Mouse (Mus musculus) heart, postnatal 0 days (tissue): ENCODE measurements around the gene B3gnt2. TPM values are rescaled to one million over a fixed set of nuclear protein-coding genes. Genes with fewer than 3 reads are reported as not detected.

ENCODE experiments used
- ATAC-seq: fragments of 200-750 bp; cut with Nextera tagmentation; 2 replicates; pipeline ENCODE4 v1.8.0; 2017; ENCODE audit warnings: low read depth, moderate number of reproducible peaks, moderate library complexity; ENCODE audit not compliant: insufficient read depth
- DNase-seq: peaks from one replicate; pipeline ENCODE4 v3.0.0-alpha.2; 2016; ENCODE audit warnings: low spot score
- H3K27ac ChIP-seq: fragments of 300-500 bp; sonication (generic); 2 replicates; pipeline ENCODE4 v1.5.1; 2014; ENCODE audit warnings: low read depth, mild to moderate bottlenecking
- H3K27me3 ChIP-seq: fragments of 300-500 bp; sonication (generic); 2 replicates; pipeline ENCODE4 v1.6.1; 2014; ENCODE audit warnings: low read length, mixed read lengths; ENCODE audit not compliant: control insufficient read depth, insufficient read depth
- H3K36me3 ChIP-seq: fragments of 300-500 bp; sonication (generic); replicated peaks from 2 replicates; pipeline ENCODE4 v1.6.1; 2014; ENCODE audit warnings: low read length, mixed read lengths; ENCODE audit not compliant: control insufficient read depth, insufficient read depth
- H3K4me1 ChIP-seq: fragments of 300-500 bp; sonication (generic); 2 replicates; pipeline ENCODE4 v1.6.1; 2014; ENCODE audit warnings: antibody characterized with exemption; ENCODE audit not compliant: control insufficient read depth, insufficient read depth
- H3K4me2 ChIP-seq: fragments of 300-500 bp; sonication (generic); 2 replicates; pipeline ENCODE4 v1.6.1; 2014; ENCODE audit warnings: low read depth, mild to moderate bottlenecking, low read length, moderate library complexity
- H3K4me3 ChIP-seq: fragments of 300-500 bp; sonication (generic); 2 replicates; pipeline ENCODE4 v1.5.1; 2014; ENCODE audit warnings: low read depth, low read length
- H3K9ac ChIP-seq: fragments of 300-500 bp; sonication (generic); replicated peaks from 2 replicates; pipeline ENCODE4 v1.6.1; 2014; ENCODE audit warnings: low read depth, low read length, mixed read lengths
- H3K9me3 ChIP-seq: fragments of 300-500 bp; sonication (generic); replicated peaks from 2 replicates; pipeline ENCODE4 v1.6.1; 2016; ENCODE audit warnings: low read length; ENCODE audit not compliant: control insufficient read depth
- CTCF ChIP-seq: IDR thresholded peaks from 2 replicates; pipeline ENCODE4 v1.5.1; 2016; ENCODE audit warnings: antibody characterized with exemption, control low read depth, low read depth
- EP300 ChIP-seq: IDR thresholded peaks from 2 replicates; pipeline ENCODE4 v1.6.1; 2016; ENCODE audit warnings: antibody characterized with exemption, low read depth
- WGBS: fragments of 180-500 bp; shearing (Covaris S2); extraction: QIAGEN DNeasy Blood & Tissue Kit; methylation state at CpG from one replicate; pipeline ENCODE4 v1.1.7; 2014; 5-methylcytosine and 5-hydroxymethylcytosine counted together
- polyA plus RNA-seq: library from polyadenylated mRNA; unstranded; fragments of >200 nt; fragmentation: Nextera tagmentation; extraction: Ambion mirVana; gene quantifications from 2 replicates; pipeline ENCODE4 v1.2.1, GENCODE M21; 2015
- total RNA-seq: library from RNA; depleted of rRNA; stranded (reverse); fragments of >200 nt; gene quantifications from 2 replicates; pipeline ENCODE4 v1.2.3, GENCODE M21; 2014; ENCODE audit warnings: low replicate concordance

B3gnt2 gene
- total and polyA plus RNA-seq, 2 experiments from 2014 or later, result 5.9 to 22.6 TPM

DNA sequence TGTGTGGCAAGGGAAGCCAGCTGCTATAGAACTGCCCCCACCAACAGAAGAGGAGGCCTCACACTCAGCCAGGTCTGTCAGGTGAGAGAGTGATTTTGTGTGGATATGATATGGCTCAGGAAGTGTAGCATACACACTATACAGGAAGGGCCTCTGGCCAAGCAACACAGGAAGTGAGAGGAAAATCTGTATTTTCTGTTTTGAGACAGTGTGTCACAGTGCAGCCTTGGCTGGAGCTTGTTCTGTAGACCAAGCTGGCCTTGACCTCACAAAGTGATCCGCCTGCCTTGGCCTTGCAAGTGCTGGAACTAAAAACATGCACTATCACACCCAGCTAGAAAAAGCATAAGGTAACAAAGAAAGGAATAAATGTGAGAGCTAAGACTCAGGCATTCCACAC, 105.6 kb downstream of the B3gnt2 start:
- TF ChIP-seq EP300 (no peak), CTCF (no peak)
- Histone ChIP-seq H3K36me3 (no peaks in the 10 kb centered on the region), H3K27ac (no peak overlapping the region), H3K4me3 (no peak overlapping the region), H3K9me3 (no peaks in the 10 kb centered on the region), H3K9ac (no peak overlapping the region), H3K27me3 (no peaks in the 10 kb centered on the region), H3K4me2 (no peak overlapping the region), H3K4me1 (no peaks in the 10 kb centered on the region)
- 69% methylated on average over 1 of the region's 1 CpGs for WGBS
- ATAC-seq (no peak), DNase-seq (no peak)

DNA sequence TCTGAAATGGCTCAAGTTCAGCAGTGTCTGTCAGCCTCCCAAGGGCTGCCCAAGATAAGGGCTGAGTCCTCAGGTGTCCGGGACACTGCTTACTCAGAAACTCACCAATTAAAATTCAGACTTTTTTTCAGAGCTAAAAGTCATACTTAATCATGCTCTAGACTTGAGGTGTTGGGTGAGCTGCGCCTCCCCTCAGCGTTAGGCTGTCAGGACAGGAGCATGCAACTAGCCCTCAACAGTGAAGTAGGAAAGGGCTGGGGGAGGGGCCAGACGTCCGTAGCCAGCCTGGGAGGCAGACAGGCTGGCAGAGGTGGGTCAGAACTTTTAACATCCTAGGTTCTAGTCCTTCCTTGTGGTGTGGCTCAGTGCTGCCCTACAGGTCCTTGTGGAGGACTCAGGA, 108.2 kb downstream of the B3gnt2 start:
- H3K4me1 ChIP-seq, result no peaks in the 10 kb centered on the region
- TF ChIP-seq CTCF, result no peak
- TF ChIP-seq EP300, result no peak
- H3K9ac ChIP-seq, result no peak overlapping the region
- no peaks in the 10 kb centered on the region for H3K36me3 ChIP-seq
- H3K27ac ChIP-seq, result no peak overlapping the region
- WGBS, result 24% methylated on average over 5 of the region's 5 CpGs
- DNase-seq, result no peak
- H3K4me3 ChIP-seq, result no peak overlapping the region
- H3K9me3 ChIP-seq, result no peaks in the 10 kb centered on the region
- H3K27me3 ChIP-seq, result no peaks in the 10 kb centered on the region
- no peak for ATAC-seq
- H3K4me2 ChIP-seq, result no peak overlapping the region

DNA sequence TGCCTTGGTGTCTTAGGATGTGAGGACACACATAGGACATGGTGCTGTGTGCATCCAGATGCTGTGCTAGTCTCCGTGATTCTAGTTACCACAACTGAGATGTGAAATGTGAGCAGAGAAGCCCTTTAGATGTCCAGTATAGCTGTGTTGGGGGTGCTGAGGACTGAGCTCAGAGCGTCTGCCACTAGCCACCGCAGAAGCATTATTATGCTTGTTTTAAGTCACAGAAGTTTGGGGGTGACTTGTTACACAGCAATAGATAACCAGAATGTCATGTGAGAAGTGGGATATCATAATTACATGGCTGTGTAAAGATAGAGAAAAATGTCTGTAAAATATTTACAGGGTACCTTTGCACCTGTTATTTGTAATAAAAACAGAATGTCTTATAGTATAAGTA, 109.2 kb downstream of the B3gnt2 start:
- WGBS, result 84% methylated on average over 3 of the region's 3 CpGs
- Histone ChIP-seq H3K27ac (no peak overlapping the region), H3K27me3 (no peaks in the 10 kb centered on the region), H3K36me3 (no peaks in the 10 kb centered on the region), H3K9ac (no peak overlapping the region), H3K9me3 (no peaks in the 10 kb centered on the region), H3K4me3 (no peak overlapping the region), H3K4me2 (no peak overlapping the region), H3K4me1 (no peaks in the 10 kb centered on the region)
- no peak for ATAC-seq
- TF ChIP-seq CTCF (no peak), EP300 (no peak)
- no peak for DNase-seq

DNA sequence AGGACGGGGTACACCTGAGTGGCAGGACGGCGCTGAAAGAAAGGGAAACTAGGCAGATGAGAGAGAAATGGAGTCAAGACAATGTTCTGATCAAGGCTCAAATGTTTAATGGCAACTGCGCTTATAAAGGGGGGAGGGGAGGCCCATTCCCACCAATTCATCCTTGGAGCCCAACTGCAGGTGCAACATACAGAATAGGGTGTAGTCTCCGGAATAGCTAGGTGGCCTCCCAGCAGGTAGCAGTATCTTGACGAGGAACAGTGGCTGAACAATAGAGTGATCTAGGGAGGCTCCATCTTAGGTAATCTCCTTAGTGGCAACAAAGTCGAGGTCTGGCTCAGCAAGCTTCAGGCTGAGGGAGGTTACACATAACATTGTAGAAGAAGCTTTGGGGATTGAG, 113.4 kb downstream of the B3gnt2 start:
- H3K27me3 ChIP-seq, result no peaks in the 10 kb centered on the region
- H3K9me3 ChIP-seq, result peaks cover 8% of the 10 kb centered on the region
- no peaks in the 10 kb centered on the region for H3K36me3 ChIP-seq
- no peak for TF ChIP-seq CTCF
- TF ChIP-seq EP300, result no peak
- H3K4me3 ChIP-seq, result no peak overlapping the region
- WGBS, result 72% methylated on average over 7 of the region's 7 CpGs
- H3K9ac ChIP-seq, result no peak overlapping the region
- H3K4me2 ChIP-seq, result no peak overlapping the region
- ATAC-seq, result no peak
- no peaks in the 10 kb centered on the region for H3K4me1 ChIP-seq
- DNase-seq, result no peak
- no peak overlapping the region for H3K27ac ChIP-seq

GRCm38 (mm10) chr11:22745356-22745755, 115.4 kb downstream of the B3gnt2 start:
- TF ChIP-seq CTCF (no peak), EP300 (no peak)
- Histone ChIP-seq H3K4me3 (no peak overlapping the region), H3K9ac (no peak overlapping the region), H3K27ac (no peak overlapping the region), H3K27me3 (no peaks in the 10 kb centered on the region), H3K9me3 (peaks cover 8% of the 10 kb centered on the region), H3K4me1 (no peaks in the 10 kb centered on the region), H3K36me3 (no peaks in the 10 kb centered on the region), H3K4me2 (no peak overlapping the region)
- DNase-seq (no peak), ATAC-seq (no peak)

DNA sequence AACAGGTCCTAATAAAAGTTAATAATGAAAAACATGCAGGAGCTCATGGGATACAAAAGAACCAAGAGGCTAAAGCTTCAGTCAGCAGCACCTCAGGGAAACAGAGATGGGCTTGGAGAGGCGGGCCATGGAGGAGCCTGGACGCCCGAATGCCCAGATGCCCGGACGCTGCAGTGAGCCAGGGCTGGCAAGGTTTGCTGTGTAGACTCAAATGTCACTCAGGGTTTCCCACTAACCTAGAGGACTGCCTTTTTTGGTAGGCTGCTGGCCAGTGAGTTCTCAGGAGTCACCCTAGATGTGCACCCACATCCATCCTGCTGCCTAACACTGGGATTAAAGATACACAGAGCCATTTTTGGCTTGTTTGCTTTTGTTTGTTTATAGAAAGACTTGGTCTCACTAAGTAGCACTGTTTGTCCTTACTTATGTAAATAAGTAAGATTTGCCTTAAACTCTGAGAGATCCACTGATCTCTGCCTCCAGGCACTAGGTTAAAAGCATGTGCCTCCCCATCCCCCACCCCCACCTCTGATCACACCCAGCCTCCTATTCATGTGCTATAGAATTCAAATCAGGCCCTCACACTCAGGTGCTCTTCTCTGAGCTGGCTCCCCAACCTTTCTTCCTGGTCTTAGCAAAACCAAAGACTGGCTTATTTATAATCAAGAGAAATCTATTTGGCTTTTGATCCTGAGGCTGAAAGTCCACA, 117.0 kb downstream of the B3gnt2 start:
- ATAC-seq (no peak), DNase-seq (no peak)
- Histone ChIP-seq H3K9ac (no peak overlapping the region), H3K27ac (no peak overlapping the region), H3K4me2 (no peak overlapping the region), H3K4me3 (no peak overlapping the region), H3K27me3 (no peaks in the 10 kb centered on the region), H3K36me3 (no peaks in the 10 kb centered on the region), H3K9me3 (peaks cover 8% of the 10 kb centered on the region), H3K4me1 (no peaks in the 10 kb centered on the region)
- TF ChIP-seq EP300 (no peak), CTCF (no peak)
- 81% methylated on average over 5 of the region's 5 CpGs for WGBS
